Mouse (Mus musculus) activated CD4-positive, CD25-positive, alpha-beta regulatory T cell, adult 4 months (primary cell): ENCODE data around the gene Vps26a. TPM values are rescaled to one million over a fixed set of nuclear protein-coding genes. Genes with fewer than 3 reads are reported as not detected.

Source experiments
- ATAC-seq: one replicate; pipeline ENCODE4 v1.8.0; 2017
- polyA plus RNA-seq, 2 experiments: library from polyadenylated mRNA; unstranded; fragments of 100-300 nt; shearing (Covaris generic); gene quantifications; one replicate each; pipeline ENCODE4 v1.2.1; 2017

Gene Vps26a
- polyA plus RNA-seq, 2 experiments from 2014 or later = 68.8 to 72.1 TPM

- no peak for ATAC-seq
These were observed 73.5 kb downstream of the Vps26a start for GRCm38 (mm10) chr10:62412906-62413605.

DNA sequence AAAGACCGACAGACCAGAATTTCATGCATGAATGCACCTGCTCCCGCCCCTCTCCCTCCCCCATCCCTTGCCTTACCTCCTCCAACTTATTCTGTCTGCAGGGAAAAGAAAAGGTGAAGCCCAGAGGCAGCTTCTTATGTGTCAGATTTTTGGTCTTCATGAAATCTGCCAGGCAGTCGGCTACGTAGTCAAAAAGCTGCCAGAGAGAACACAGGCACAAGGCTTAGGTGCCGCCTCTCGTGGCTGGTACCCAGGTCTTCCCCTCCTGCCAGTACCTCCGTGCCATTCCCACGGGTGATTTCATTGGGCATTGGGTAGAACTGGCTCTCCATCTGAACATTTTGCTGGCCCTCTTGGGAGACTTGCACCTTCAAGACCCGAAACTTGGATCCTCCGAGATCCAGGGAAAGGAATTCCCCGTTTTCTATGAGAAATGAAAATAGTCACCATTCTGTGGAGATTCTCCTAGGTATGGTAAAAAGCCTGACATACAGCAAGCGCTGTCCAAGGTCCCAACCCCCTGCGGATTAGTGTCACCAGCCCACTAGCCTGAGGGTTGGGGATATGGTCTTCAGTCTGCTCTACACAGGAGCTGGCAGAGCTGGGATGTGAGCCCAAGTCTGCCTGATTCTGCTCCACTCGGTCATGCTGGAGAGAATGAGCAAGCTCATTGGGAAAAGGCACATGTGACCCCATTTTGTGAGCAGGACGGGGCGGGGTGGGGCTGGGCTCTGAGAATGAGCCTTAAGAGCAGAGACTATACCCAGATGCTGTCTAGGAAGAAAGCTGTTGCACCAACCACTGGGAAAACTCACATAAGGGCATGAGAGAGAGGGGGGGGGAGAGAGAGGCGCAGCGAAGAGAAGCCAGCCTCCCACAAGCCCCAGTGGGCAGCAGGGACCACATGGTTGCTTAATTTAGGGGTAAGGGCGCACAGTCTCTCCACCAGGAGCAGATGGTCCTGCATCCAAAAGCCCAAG is 74.9 kb downstream of the Vps26a start:
- no peak for ATAC-seq

DNA sequence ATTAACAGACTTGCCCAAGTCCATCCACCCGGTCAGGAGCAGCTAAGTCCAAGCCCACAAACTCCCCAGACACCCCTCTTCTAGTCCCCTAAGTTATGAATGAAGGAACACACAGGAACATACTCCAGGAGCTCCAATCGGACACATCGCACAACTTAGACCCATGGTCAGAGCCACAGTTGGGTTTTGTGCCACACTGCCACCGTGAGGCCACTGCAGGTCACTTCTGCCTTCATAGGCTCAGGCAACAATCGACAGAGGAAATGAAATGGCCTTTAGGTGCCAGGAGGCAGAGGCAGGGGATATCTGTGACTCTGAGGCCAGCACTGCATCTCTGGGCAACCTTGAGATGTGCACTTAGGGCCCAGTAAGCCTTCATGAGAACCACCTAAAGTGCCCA is 75.7 kb downstream of the Vps26a start:
- no peak for ATAC-seq

Other genes starting within 250 kb of the Vps26a start
- gene Tacr2, start 234.4 kb downstream of the Vps26a start, polyA plus RNA-seq = not detected
- 10 to 100 TPM; 52.7 to 92.5 TPM for gene Hk1, start 106.9 kb downstream of the Vps26a start, polyA plus RNA-seq
- gene Hkdc1, start 64.3 kb downstream of the Vps26a start, polyA plus RNA-seq = under 1 TPM in 1 of 2 experiments, not detected in 1; 0.16 TPM
- gene 4930507D05Rik, start 37.3 kb downstream of the Vps26a start, polyA plus RNA-seq = not detected
- gene Supv3l1, start 37.1 kb downstream of the Vps26a start, polyA plus RNA-seq = 1 to 10 TPM; 9.0 to 10.0 TPM
- 1,000 to 10,000 TPM; 1,983 to 1,991 TPM for gene Srgn, start 40.6 kb upstream of the Vps26a start, polyA plus RNA-seq
- gene Kif1bp, start 91.7 kb upstream of the Vps26a start, polyA plus RNA-seq = 1 to 10 TPM; 4.1 to 6.0 TPM
- 10 to 100 TPM; 54.1 to 60.2 TPM for gene Ddx21, start 115.5 kb upstream of the Vps26a start, polyA plus RNA-seq
- gene Ddx50, start 164.4 kb upstream of the Vps26a start, polyA plus RNA-seq = 10 to 100 TPM; 91.8 to 100.0 TPM
- 1 to 10 TPM; 1.5 TPM for gene Stox1, start 239.3 kb upstream of the Vps26a start, polyA plus RNA-seq